Mouse (Mus musculus) frontal cortex, postnatal 25 days (tissue): ENCODE results near the gene Pdzd11.

Experiments used
- DNase-seq, 2 experiments: peaks; one replicate each; pipeline ENCODE4 v3.0.0; 2022; ENCODE audit warnings: low spot score in 2 of 2

Pdzd11 gene

DNA sequence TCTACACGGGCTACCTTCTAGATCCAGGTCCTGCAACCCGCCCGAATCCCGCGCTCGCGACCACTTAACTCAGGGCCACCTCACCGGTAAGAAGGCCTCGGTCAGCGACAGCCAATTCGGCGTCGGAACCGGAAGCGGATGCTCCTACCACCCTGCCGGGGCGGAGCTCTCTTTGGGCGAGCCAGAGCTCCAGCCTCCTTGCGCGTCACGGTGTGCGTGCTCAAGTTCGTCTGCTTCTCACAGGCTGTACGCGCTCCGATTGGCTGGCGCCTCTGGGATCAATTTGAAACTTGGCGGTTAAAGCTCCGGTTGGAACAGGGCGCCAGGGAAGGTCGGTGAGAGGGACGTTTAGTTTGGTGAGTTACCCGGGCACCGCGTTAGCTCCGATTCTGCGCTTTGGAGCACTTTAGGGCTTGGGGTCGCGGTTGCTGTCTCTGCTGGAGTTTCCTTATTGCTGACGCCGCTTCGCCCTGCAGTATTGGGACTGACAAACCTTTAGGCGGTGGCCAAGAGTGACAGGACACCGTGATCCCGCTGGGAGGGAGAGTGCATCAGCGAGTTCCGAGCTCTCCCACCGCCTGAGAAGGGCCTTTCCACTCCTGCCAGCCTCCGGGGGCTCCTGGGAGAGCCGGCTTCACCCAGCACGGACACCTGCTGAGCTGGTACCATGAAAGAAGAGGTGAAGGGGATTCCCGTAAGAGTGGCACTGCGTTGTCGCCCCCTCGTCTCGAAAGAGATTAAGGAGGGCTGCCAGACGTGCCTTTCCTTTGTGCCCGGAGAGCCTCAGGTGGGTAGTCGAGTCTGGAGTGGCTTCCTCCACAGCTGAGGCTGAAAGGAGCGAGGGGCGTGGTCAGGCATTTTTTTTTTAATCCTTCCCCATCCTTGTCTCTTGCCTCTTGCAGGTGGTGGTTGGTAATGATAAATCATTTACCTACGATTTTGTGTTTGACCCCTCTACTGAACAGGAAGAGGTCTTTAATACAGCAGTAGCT is at the start of gene Pdzd11:
TSS of gene Pdzd11 (minus strand) at position 767 of the 992 bp plus-strand sequence.
- DNase-seq = peak; percentile 50 to 74

DNA sequence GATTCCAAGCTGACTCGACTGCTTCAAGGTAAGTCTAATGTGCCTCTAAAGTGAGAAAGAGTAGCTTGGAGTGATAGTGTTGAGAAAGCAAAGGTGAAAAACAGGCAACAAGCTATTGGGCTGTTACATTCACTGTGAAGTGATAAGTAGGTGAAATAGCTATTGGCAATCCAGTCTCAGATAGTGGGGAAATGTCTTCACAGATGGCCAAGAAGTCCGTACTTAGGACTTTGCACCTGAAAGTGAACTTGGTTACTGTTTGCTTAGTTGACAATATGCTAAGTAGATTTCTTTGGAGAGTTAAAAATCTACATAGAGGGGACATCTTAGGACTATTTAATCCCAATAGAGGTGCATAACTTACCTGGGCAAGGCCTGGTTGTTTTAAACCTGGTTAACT is 38.5 kb upstream of the Pdzd11 start:
- DNase-seq = no peak

DNA sequence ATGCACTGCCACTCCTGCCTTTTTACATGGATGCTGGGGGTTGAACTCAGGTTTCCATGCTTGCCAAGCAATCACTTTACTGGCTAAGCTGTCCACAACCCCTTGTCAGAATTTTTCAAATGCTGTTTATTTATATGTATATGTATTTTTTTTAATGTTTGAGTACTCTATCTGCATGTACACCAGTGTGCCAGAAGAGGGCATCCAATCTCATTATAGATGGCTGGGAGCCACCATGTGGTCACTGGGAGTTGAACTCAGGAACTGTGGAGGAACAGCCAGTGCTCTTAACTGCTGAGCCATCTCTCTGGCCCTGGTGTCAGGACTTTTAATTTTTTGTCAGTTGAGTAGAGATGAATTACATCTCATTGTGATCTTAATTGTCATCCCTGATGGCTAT is 26.5 kb upstream of the Pdzd11 start:
- no peak for DNase-seq

GRCm38 (mm10) chrX:100638477-100638876 is 12.1 kb upstream of the Pdzd11 start:
- no peak for DNase-seq

DNA sequence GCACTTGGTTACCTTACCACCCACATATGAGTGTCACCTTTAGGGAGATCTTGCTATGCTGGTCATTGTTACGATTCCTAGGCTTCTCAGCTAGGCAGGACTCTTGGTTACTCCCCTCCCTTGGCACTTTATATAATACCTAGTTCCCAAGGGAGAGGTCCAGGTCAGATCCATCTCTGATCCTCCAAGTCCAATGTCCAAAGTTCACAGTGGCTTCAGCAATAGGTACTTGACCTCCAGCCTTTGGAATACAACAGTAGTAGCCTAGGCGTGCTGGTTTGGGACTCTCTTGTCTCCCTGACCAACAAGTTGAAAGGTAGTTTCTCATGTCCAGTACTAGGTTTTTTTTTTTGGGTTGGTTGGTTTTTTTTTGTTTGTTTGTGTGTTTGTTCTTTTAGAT is 2.7 kb upstream of the Pdzd11 start:
- DNase-seq = no peak

DNA sequence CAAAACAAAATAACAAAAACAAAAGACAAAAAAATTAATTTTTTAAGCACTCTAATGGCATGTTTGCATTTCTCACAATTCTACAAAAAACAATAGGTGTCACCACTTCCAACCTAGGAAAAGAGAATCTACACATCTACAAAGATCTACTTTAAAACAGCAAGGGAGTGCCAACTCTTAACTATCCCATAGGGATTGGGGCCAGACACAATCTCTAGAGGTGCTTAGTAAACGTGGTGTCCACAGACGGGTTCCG is 894 bp downstream of the Pdzd11 start, which contains the start of gene Kif4:
TSS of gene Kif4 (plus strand) at position 192 of the 256 bp plus-strand sequence.
- DNase-seq = no peak

DNA sequence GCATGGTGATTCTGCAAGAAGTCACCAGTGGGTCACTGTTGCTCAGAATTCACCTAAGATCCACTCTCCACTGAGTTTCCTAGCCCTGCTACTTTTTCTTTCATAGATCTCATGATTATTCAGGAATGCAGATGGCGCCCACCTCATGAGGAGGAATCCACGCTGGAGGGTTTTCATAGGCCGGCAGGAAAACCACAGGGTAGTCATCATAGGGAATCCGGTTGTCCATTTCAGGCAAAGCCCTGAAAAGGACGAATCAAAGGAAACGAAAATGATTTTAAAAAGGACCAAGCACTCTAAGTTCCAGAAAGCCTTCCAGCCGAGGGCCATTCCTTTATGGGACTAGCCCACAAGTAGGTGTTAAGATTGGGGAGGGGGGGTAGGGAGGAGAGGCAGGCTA is 1.2 kb downstream of the Pdzd11 start:
- DNase-seq = no peak

DNA sequence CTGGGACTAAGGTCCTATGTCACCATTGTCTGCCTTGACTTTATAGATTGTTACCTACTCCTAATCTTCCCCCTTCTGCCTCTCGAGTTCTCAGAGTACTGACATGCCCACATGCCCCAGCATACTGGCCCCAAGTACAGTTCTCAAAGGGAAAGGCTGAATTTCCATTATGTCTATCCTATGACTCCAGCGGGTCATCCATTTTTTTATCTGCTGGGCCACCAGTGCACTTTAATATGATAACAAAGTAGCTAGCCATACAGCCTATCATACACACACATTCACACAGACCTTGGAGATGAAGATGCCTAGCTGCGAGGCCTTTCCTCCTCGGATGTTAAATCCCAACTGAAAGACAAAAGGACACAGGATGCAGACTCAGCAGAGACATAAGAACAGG is 2.1 kb downstream of the Pdzd11 start:
- no peak for DNase-seq

DNA sequence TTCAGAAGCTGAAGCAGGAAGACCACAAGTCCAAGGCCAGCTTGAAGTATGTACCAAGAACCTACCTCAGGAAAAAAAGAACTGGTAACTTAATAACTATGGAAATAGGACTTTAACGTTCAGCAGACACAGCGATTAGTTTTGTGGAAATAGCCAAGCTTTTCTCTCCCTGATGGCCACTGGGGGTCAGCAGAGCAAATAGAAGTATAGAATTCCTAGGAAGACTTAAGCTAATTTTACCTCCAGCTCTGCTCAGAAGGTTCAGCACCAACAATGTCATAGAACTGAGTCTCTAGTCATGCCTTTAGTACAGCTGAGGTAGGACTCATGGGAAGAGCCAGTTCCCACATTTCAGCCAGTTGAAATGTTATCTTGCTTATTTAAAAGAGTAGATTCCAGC is 5.0 kb downstream of the Pdzd11 start:
- DNase-seq = no peak

GRCm38 (mm10) chrX:100618488-100618887 is 7.9 kb downstream of the Pdzd11 start:
- no peak for DNase-seq

- no peak for DNase-seq
Observed at GRCm38 (mm10) chrX:100605314-100605713, 21.1 kb downstream of the Pdzd11 start, which contains the start of gene Arr3. Gene Arr3, plus strand, starts transcription at chrX:100605497.

DNA sequence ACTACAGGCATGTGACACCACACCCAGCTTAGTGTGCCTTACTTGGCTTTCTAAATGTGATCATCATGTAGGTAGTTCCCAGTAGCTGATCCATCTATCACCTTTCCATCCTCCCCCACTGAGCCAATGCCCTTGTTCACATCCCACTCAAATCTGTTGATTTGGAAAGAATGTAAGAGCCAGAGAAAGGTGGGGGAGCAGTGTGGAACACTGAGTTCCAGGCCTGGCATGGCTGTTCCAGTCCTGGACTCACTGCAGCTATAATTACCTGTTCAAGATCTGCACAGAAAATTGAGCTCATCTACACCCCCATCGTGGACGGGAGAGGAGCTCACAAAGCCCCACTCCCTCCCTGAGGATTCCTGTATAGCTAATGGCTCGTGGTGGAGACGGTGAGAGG is 26.6 kb downstream of the Pdzd11 start:
- no peak for DNase-seq

GRCm38 (mm10) chrX:100597439-100597838 is 28.9 kb downstream of the Pdzd11 start:
- peak; percentile 14 to 22 for DNase-seq

DNA sequence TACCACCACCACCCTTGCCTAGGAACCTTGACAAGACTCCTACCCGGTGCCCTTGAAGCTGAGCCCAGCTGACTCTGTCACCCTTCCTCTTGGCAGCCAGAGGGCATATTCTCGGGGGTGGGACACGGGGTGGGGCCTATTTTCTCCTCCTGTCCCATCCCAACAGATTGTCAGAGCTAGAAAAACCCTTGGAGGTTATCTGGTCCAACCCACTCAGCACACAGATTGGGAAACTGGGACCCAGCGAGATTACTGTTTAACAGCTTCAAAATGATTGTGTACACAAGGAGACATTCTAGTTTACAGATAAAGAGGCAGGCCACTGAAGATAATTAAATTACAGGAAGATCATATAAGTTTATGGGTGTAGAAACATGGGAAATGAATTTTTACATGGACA is 31.6 kb downstream of the Pdzd11 start, which contains the start of gene P2ry4:
TSS of gene P2ry4 (minus strand) at position 79 of the 400 bp plus-strand sequence.
- no peak for DNase-seq
